Mouse (Mus musculus): Measurements from ENCODE around the gene Vmn1r8.
"Not testable (repeated sequence)": the region's sequence is repeated elsewhere in the genome, so short reads cannot be mapped to it uniquely, and the experiment has no call there.

Vmn1r8 gene

DNA sequence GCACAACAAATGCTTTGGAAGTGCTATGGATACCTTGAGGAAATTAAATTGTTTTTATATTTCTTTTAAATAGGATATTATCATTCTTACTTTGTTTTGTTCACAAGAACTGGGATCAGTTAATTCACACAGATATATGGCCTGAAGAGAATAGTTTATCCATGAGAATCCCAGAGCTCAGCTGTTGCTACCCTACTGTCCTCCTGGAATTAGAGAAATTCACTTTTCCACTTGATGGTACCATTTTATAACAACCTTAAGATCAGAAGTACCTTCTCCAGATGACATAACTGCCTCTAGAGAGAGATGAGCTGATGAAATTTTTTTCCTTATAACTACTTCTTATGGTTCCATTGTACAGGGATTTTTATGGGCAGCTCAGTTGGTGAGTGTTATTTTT lies at the start of gene Vmn1r8:
TSS of gene Vmn1r8 (plus strand) at position 301 of the 400 bp plus-strand sequence.
- DNase-seq (ENCODE audit: low read depth, low spot score) = no peak

DNA sequence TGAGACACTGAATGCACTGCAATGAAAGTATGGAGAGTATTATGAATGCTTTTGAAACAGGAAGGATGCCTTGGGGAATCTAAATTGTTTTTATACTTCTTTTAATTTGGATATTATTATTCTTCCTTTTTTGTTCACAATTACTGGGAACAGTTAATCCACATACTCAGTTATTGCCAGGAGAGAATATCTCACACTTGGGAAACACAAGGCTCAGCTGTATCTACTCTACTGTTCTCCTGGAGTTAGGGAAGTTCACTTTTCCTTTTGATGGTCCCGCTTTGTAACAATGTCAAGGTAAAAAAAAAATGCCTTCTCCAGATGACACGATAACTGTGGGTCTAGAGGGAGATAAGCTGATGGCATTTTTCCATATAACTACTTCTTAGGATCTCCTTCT lies 35.1 kb upstream of the Vmn1r8 start, which contains the start of gene Vmn1r6:
TSS of gene Vmn1r6 (plus strand) at position 301 of the 400 bp plus-strand sequence.
- DNase-seq (ENCODE audit: low read depth, low spot score) = no peak

DNA sequence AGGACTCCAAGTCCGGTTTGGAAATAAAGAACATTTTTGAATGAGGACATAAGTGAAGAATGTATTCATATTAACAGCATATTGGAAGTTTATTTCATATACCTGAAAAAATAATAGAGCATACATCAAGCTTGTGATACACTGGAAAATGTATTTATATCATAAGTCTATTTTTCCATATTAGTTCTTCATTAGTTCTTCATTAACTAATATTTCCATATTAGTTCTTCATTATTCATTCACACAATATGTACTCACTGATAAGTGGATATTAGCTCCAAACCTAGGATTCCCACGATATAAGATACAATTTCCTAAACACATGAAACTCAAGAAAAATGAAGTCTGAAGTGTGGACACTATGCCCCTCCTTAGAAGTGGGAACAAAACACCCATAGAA lies 6.9 kb upstream of the Vmn1r8 start, which contains the start of gene Vmn1r7:
TSS of gene Vmn1r7 (minus strand) at position 101 of the 400 bp plus-strand sequence.
- DNase-seq (ENCODE audit: low read depth, low spot score) = not testable (repeated sequence)

DNA sequence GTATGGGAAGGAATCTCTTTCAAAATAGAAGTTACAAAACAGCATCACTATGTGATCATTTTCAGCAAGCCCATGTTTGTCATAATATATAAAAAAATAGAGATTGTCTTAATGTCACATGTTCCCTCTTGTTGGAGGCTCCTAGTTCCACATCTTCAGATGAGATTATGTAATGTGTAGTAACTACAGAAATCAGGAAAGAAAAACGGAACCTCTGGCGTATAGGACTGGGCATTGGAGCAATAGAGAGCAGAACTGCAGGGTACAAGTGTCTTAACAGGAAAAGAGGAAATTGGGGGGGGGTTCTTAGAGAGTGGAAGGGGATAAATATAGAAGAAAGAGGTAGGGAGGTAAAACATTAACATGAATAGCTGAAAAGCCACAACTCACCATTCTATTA lies 2.6 kb downstream of the Vmn1r8 start:
- no peak for DNase-seq (ENCODE audit: low read depth, low spot score)

DNA sequence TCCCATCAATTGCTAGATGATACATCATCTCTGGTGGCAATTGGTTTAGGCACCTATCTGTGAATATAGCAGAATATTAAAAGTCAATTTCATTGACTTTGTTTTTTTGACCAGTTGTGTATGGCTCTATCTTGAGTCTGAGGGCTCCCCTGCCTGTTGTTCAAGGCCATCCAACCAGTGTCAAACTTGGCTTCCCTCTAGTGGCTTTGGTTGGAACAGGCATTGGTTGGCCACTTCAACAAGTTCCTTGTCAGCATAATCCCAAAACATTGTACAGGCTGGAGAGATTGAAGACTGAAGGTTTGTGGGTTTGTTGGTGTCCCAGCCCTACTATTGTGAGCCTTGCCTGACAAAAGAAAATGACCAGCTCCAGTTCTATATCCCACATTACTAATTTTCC lies 31.6 kb downstream of the Vmn1r8 start:
- DNase-seq (ENCODE audit: low read depth, low spot score) = peak; percentile 2

DNA sequence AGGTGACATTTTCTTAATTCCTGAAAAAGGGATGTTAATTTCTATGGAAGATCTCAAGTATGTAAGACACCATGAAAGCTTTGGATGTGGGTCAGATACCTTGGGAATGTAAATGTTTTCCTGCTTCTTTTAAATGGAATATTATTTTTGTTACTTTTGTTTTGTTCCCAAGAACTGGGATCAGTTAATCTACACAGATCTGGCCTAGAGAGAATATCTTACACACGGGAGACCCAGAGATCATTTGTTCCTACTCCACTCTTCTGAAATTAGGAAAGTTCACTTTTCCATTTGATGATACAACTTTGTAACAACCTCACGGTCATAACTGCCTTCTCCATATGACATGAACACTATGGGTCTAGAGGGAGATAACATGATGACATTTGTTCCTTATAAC lies 34.4 kb downstream of the Vmn1r8 start, which contains the start of gene Vmn1r9:
TSS of gene Vmn1r9 (plus strand) at position 301 of the 400 bp plus-strand sequence.
- DNase-seq (ENCODE audit: low read depth, low spot score) = no peak

All from c-Kit-negative CD71-positive TER-119-positive erythroid progenitor cells, embryonic 14.5 days (primary cell).